Mouse (Mus musculus) midbrain, embryonic 14.5 days (tissue): ENCODE results near the gene Mindy4. TPM values are rescaled to one million over a fixed set of nuclear protein-coding genes. Genes with fewer than 3 reads are reported as not detected.

Experiments used
- ATAC-seq: fragments of 200-750 bp; cut with Nextera tagmentation; 2 replicates; pipeline ENCODE4 v1.8.0; 2017; ENCODE audit warnings: moderate number of reproducible peaks, moderate library complexity; ENCODE audit not compliant: low FRiP score, low TSS enrichment
- DNase-seq: peaks from one replicate; pipeline ENCODE4 v3.0.0-alpha.2; 2015
- H3K27ac ChIP-seq: fragments of 300-500 bp; sonication (generic); replicated peaks from 2 replicates; pipeline ENCODE4 v1.5.1; 2014; ENCODE audit warnings: mild to moderate bottlenecking, low read depth, low read length, moderate library complexity
- H3K27me3 ChIP-seq: fragments of 300-500 bp; sonication (generic); 2 replicates; pipeline ENCODE4 v1.6.1; 2014; ENCODE audit warnings: low read length, control low read depth, mixed read lengths; ENCODE audit not compliant: control insufficient read depth, insufficient read depth
- H3K36me3 ChIP-seq: fragments of 300-500 bp; sonication (generic); 2 replicates; pipeline ENCODE4 v1.6.1; 2014; ENCODE audit warnings: low read length, control low read depth; ENCODE audit not compliant: control insufficient read depth, insufficient read depth
- H3K4me1 ChIP-seq: fragments of 300-500 bp; sonication (generic); 2 replicates; pipeline ENCODE4 v1.6.1; 2014; ENCODE audit warnings: mild to moderate bottlenecking, antibody characterized with exemption, low read length, control low read depth; ENCODE audit not compliant: control insufficient read depth, insufficient read depth
- H3K4me2 ChIP-seq: fragments of 300-500 bp; sonication (generic); 2 replicates; pipeline ENCODE4 v1.6.1; 2014; ENCODE audit warnings: mild to moderate bottlenecking, low read length, moderate library complexity
- H3K4me3 ChIP-seq: fragments of 300-500 bp; sonication (generic); replicated peaks from 2 replicates; pipeline ENCODE4 v1.5.1; 2014; ENCODE audit warnings: low read depth, low read length
- H3K9ac ChIP-seq: fragments of 300-500 bp; sonication (generic); replicated peaks from 2 replicates; pipeline ENCODE4 v1.6.1; 2014; ENCODE audit warnings: mild to moderate bottlenecking, low read length, moderate library complexity
- H3K9me3 ChIP-seq: fragments of 300-500 bp; sonication (generic); 2 replicates; pipeline ENCODE4 v1.6.1; 2016; ENCODE audit warnings: low read length, control low read depth, mixed read lengths; ENCODE audit not compliant: control insufficient read depth
- WGBS: fragments of 180-500 bp; shearing (Covaris S2); extraction: QIAGEN DNeasy Blood & Tissue Kit; methylation state at CpG from one replicate; pipeline ENCODE4 v1.1.7; 2014; 5-methylcytosine and 5-hydroxymethylcytosine counted together
- polyA plus RNA-seq: library from polyadenylated mRNA; unstranded; fragments of >200 nt; fragmentation: Nextera tagmentation; extraction: Ambion mirVana; gene quantifications from 2 replicates; pipeline ENCODE4 v1.2.1, GENCODE M21; 2014

Mindy4 gene
- polyA plus RNA-seq, 1 experiment from 2014 or later = 14.6 TPM

- no peak for ATAC-seq
- Histone ChIP-seq H3K9me3 (no peaks in the 10 kb centered on the region), H3K27me3 (no peaks in the 10 kb centered on the region), H3K4me3 (no peak overlapping the region), H3K27ac (no peak overlapping the region), H3K4me2 (no peak overlapping the region), H3K36me3 (peaks cover 14% of the 10 kb centered on the region), H3K9ac (no peak overlapping the region), H3K4me1 (no peaks in the 10 kb centered on the region)
- 48% methylated on average over 19 of the region's 19 CpGs for WGBS
- peak; percentile 19 for DNase-seq
These were observed 91.5 kb downstream of the Mindy4 start for GRCm38 (mm10) chr6:55294549-55295131.

GRCm38 (mm10) chr6:55295325-55295724 lies 92.1 kb downstream of the Mindy4 start:
- Histone ChIP-seq H3K9me3 (no peaks in the 10 kb centered on the region), H3K27me3 (no peaks in the 10 kb centered on the region), H3K9ac (no peak overlapping the region), H3K36me3 (peaks cover 14% of the 10 kb centered on the region), H3K4me2 (no peak overlapping the region), H3K4me1 (no peaks in the 10 kb centered on the region), H3K27ac (no peak overlapping the region), H3K4me3 (no peak overlapping the region)
- 95% methylated on average over 1 of the region's 1 CpGs for WGBS
- ATAC-seq (no peak), DNase-seq (no peak)

- WGBS = 91% methylated on average over 8 of the region's 8 CpGs
- Histone ChIP-seq H3K36me3 (peaks cover 16% of the 10 kb centered on the region), H3K27ac (no peak overlapping the region), H3K4me1 (no peaks in the 10 kb centered on the region), H3K9ac (no peak overlapping the region), H3K9me3 (no peaks in the 10 kb centered on the region), H3K4me2 (no peak overlapping the region), H3K27me3 (no peaks in the 10 kb centered on the region), H3K4me3 (no peak overlapping the region)
- ATAC-seq = no peak
- no peak for DNase-seq
These were observed 96.3 kb downstream of the Mindy4 start for GRCm38 (mm10) chr6:55299482-55299881.

GRCm38 (mm10) chr6:55299917-55300316 lies 96.7 kb downstream of the Mindy4 start:
- no peak for DNase-seq
- H3K27ac ChIP-seq = no peak overlapping the region
- no peaks in the 10 kb centered on the region for H3K9me3 ChIP-seq
- H3K36me3 ChIP-seq = peaks cover 16% of the 10 kb centered on the region
- H3K9ac ChIP-seq = no peak overlapping the region
- no peaks in the 10 kb centered on the region for H3K4me1 ChIP-seq
- no peaks in the 10 kb centered on the region for H3K27me3 ChIP-seq
- WGBS = 96% methylated on average over 2 of the region's 2 CpGs
- no peak overlapping the region for H3K4me2 ChIP-seq
- no peak for ATAC-seq
- H3K4me3 ChIP-seq = no peak overlapping the region

- ATAC-seq (no peak), DNase-seq (no peak)
- Histone ChIP-seq H3K4me2 (no peak overlapping the region), H3K36me3 (peaks cover 16% of the 10 kb centered on the region), H3K4me1 (no peaks in the 10 kb centered on the region), H3K27ac (no peak overlapping the region), H3K9ac (no peak overlapping the region), H3K4me3 (no peak overlapping the region), H3K27me3 (no peaks in the 10 kb centered on the region), H3K9me3 (no peaks in the 10 kb centered on the region)
- 91% methylated on average over 11 of the region's 11 CpGs for WGBS
These were observed 97.5 kb downstream of the Mindy4 start for GRCm38 (mm10) chr6:55300704-55301103.

- H3K9ac ChIP-seq = no peak overlapping the region
- no peak for DNase-seq
- no peak overlapping the region for H3K4me2 ChIP-seq
- no peak for ATAC-seq
- H3K4me3 ChIP-seq = no peak overlapping the region
- H3K4me1 ChIP-seq = no peaks in the 10 kb centered on the region
- 50% methylated on average over 2 of the region's 2 CpGs for WGBS
- no peak overlapping the region for H3K27ac ChIP-seq
- H3K27me3 ChIP-seq = no peaks in the 10 kb centered on the region
- H3K36me3 ChIP-seq = peaks cover 3% of the 10 kb centered on the region; the same call in 1 of the 2 replicates
- no peaks in the 10 kb centered on the region for H3K9me3 ChIP-seq
These were observed 107.0 kb downstream of the Mindy4 start for GRCm38 (mm10) chr6:55310179-55310578.

DNA sequence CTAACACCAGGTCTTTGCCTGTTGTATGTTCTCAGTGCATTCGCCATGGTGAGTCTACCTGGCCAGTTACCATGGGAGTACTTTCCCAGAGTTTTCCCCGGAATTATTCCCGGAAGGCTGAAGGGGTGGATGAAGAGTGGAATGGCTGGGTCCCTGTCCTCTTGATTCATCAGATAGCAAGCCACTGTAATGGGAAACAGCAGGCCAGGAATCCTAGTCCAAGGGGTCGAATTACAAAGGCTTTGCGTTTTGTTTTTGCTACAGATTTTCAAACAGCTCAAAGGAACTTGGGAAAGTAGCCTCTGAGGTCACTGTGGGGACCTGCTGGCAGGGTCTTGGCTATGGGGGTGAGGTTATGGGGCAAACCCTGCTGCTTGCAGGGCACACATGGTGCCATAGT lies 108.8 kb downstream of the Mindy4 start:
- 77% methylated on average over 5 of the region's 5 CpGs for WGBS
- ATAC-seq (no peak), DNase-seq (no peak)
- Histone ChIP-seq H3K9me3 (no peaks in the 10 kb centered on the region), H3K9ac (no peak overlapping the region), H3K27me3 (no peaks in the 10 kb centered on the region), H3K4me1 (no peaks in the 10 kb centered on the region), H3K4me2 (no peak overlapping the region), H3K27ac (no peak overlapping the region), H3K4me3 (no peak overlapping the region), H3K36me3 (peaks cover 3% of the 10 kb centered on the region; the same call in 1 of the 2 replicates)

GRCm38 (mm10) chr6:55313893-55314292 lies 110.7 kb downstream of the Mindy4 start:
- H3K9me3 ChIP-seq = no peaks in the 10 kb centered on the region
- ATAC-seq = no peak

DNA sequence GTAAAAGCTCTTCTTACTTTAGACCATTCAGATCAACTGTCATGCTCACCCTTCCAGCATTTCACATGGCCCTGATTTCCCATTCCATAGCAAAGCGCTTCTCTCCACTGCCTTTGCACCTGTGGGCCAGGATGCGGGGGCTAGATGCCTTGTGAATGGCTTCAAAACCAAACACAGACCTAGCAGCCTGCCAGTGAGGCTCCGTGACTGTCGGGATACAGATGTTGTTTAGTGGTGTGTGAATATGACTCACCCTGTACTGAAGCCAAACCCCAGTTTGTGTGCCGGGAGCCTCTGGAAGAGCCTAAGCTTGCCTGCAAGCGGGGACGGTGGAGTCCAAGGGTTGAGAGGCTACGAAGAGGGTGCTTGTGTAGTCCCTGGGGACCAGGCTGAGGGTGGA lies 111.4 kb downstream of the Mindy4 start:
- DNase-seq = no peak

More at GRCm38 (mm10) chr6:55313893-55314292, 110.7 kb downstream of the Mindy4 start:
- Histone ChIP-seq H3K9ac (no peak overlapping the region), H3K27ac (no peak overlapping the region), H3K4me2 (no peak overlapping the region), H3K4me1 (no peaks in the 10 kb centered on the region), H3K36me3 (peaks cover 10% of the 10 kb centered on the region; the same call in 1 of the 2 replicates), H3K4me3 (no peak overlapping the region), H3K27me3 (no peaks in the 10 kb centered on the region)
- no peak for DNase-seq
- WGBS = 93% methylated on average over 4 of the region's 4 CpGs

More for the DNA sequence above, 111.4 kb downstream of the Mindy4 start:
- ATAC-seq = no peak
- no peaks in the 10 kb centered on the region for H3K9me3 ChIP-seq
- no peak overlapping the region for H3K27ac ChIP-seq
- H3K27me3 ChIP-seq = no peaks in the 10 kb centered on the region
- H3K4me3 ChIP-seq = no peak overlapping the region
- H3K4me2 ChIP-seq = no peak overlapping the region
- WGBS = 93% methylated on average over 8 of the region's 8 CpGs
- H3K9ac ChIP-seq = no peak overlapping the region
- H3K36me3 ChIP-seq = peaks cover 6% of the 10 kb centered on the region; the same call in 1 of the 2 replicates
- no peaks in the 10 kb centered on the region for H3K4me1 ChIP-seq
